Mouse (Mus musculus) lung, embryonic 16.5 days (tissue): ENCODE results near the gene Upk3a. TPM values are rescaled to one million over a fixed set of nuclear protein-coding genes. Genes with fewer than 3 reads are reported as not detected.

Experiments used
- ATAC-seq: fragments of 200-750 bp; cut with Nextera tagmentation; 2 replicates; pipeline ENCODE4 v1.8.0; 2017; ENCODE audit warnings: low read depth, mild to moderate bottlenecking, moderate library complexity
- H3K27ac ChIP-seq: fragments of 300-500 bp; sonication (generic); 2 replicates; pipeline ENCODE4 v1.5.1; 2014; ENCODE audit warnings: mild to moderate bottlenecking, control low read depth, low read length
- H3K27me3 ChIP-seq: fragments of 300-500 bp; sonication (generic); 2 replicates; pipeline ENCODE4 v1.6.1; 2014; ENCODE audit warnings: low read depth, low read length, mixed read lengths; ENCODE audit not compliant: control insufficient read depth, insufficient read depth
- H3K36me3 ChIP-seq: fragments of 300-500 bp; sonication (generic); 2 replicates; pipeline ENCODE4 v1.6.1; 2014; ENCODE audit warnings: low read length; ENCODE audit not compliant: control insufficient read depth, insufficient read depth
- H3K4me1 ChIP-seq: fragments of 300-500 bp; sonication (generic); replicated peaks from 2 replicates; pipeline ENCODE4 v1.6.1; 2014; ENCODE audit warnings: low read length, mixed read lengths; ENCODE audit not compliant: control insufficient read depth, insufficient read depth
- H3K4me2 ChIP-seq: fragments of 300-500 bp; sonication (generic); 2 replicates; pipeline ENCODE4 v1.6.1; 2014; ENCODE audit warnings: low read depth, low read length, control low read depth
- H3K4me3 ChIP-seq: fragments of 300-500 bp; sonication (generic); 2 replicates; pipeline ENCODE4 v1.5.1; 2014; ENCODE audit warnings: mild to moderate bottlenecking, low read length, control low read depth
- H3K9ac ChIP-seq: fragments of 300-500 bp; sonication (generic); 2 replicates; pipeline ENCODE4 v1.6.1; 2014; ENCODE audit warnings: low read length, control low read depth
- H3K9me3 ChIP-seq: fragments of 300-500 bp; sonication (generic); 2 replicates; pipeline ENCODE4 v1.6.1; 2016; ENCODE audit warnings: low read length; ENCODE audit not compliant: control insufficient read depth
- WGBS: fragments of 180-500 bp; shearing (Covaris S2); extraction: QIAGEN DNeasy Blood & Tissue Kit; methylation state at CpG from one replicate; pipeline ENCODE4 v1.1.7; 2014; 5-methylcytosine and 5-hydroxymethylcytosine counted together
- polyA plus RNA-seq: library from polyadenylated mRNA; unstranded; fragments of >200 nt; fragmentation: Nextera tagmentation; extraction: Ambion mirVana; gene quantifications from 2 replicates; pipeline ENCODE4 v1.2.1, GENCODE M21; 2015

Gene Upk3a
- polyA plus RNA-seq, 1 experiment from 2014 or later = 13.3 TPM

- Histone ChIP-seq H3K9ac (peak overlapping the region; percentile 31), H3K27ac (peak overlapping the region; percentile 90), H3K36me3 (0 out of 2 replicates have a peak, but pooled peaks cover 6% of the 10 kb centered on the region), H3K4me3 (no peak overlapping the region), H3K9me3 (no peaks in the 10 kb centered on the region), H3K27me3 (no peaks in the 10 kb centered on the region), H3K4me1 (peaks cover 29% of the 10 kb centered on the region), H3K4me2 (no peak overlapping the region)
- peak; percentile 93 for ATAC-seq
- 8% methylated on average over 4 of the region's 4 CpGs for WGBS
Observed at GRCm38 (mm10) chr15:85042361-85042954, 25.5 kb downstream of the Upk3a start.

- no peaks in the 10 kb centered on the region for H3K27me3 ChIP-seq
- ATAC-seq = peak; percentile 24; the same call in 1 of the 2 replicates
- H3K9ac ChIP-seq = peak overlapping the region; percentile 44; the same call in 1 of the 2 replicates
- H3K4me3 ChIP-seq = no peak overlapping the region
- H3K4me1 ChIP-seq = peaks cover 25% of the 10 kb centered on the region
- peaks cover 6% of the 10 kb centered on the region; the same call in 1 of the 2 replicates for H3K36me3 ChIP-seq
- H3K4me2 ChIP-seq = no peak overlapping the region
- WGBS = 43% methylated on average over 5 of the region's 5 CpGs
- H3K27ac ChIP-seq = peak overlapping the region; percentile 90
- H3K9me3 ChIP-seq = no peaks in the 10 kb centered on the region
Observed at GRCm38 (mm10) chr15:85043116-85043515, 26.2 kb downstream of the Upk3a start.

- no peaks in the 10 kb centered on the region for H3K27me3 ChIP-seq
- no peak overlapping the region for H3K4me2 ChIP-seq
- no peaks in the 10 kb centered on the region for H3K9me3 ChIP-seq
- H3K9ac ChIP-seq = no peak overlapping the region; the same call in 1 of the 2 replicates
- ATAC-seq = no peak
- WGBS = 62% methylated on average over 5 of the region's 5 CpGs
- H3K4me3 ChIP-seq = no peak overlapping the region
- peaks cover 12% of the 10 kb centered on the region for H3K36me3 ChIP-seq
- peaks cover 22% of the 10 kb centered on the region for H3K4me1 ChIP-seq
- H3K27ac ChIP-seq = no peak overlapping the region
Observed at GRCm38 (mm10) chr15:85043761-85044160, 26.8 kb downstream of the Upk3a start.

GRCm38 (mm10) chr15:85046230-85046950 lies 29.4 kb downstream of the Upk3a start:
- Histone ChIP-seq H3K4me2 (no peak overlapping the region), H3K4me1 (peaks cover 17% of the 10 kb centered on the region), H3K9ac (no peak overlapping the region), H3K27me3 (no peaks in the 10 kb centered on the region), H3K36me3 (peaks cover 25% of the 10 kb centered on the region), H3K27ac (no peak overlapping the region), H3K9me3 (no peaks in the 10 kb centered on the region), H3K4me3 (no peak overlapping the region)
- 87% methylated on average over 14 of the region's 14 CpGs for WGBS
- ATAC-seq = no peak

GRCm38 (mm10) chr15:85047865-85048264 lies 30.9 kb downstream of the Upk3a start:
- WGBS = 69% methylated on average over 4 of the region's 4 CpGs
- Histone ChIP-seq H3K27ac (no peak overlapping the region), H3K27me3 (no peaks in the 10 kb centered on the region), H3K4me2 (no peak overlapping the region), H3K9ac (no peak overlapping the region), H3K36me3 (peaks cover 34% of the 10 kb centered on the region), H3K4me1 (peaks cover 5% of the 10 kb centered on the region), H3K4me3 (no peak overlapping the region), H3K9me3 (no peaks in the 10 kb centered on the region)
- no peak for ATAC-seq

- WGBS = 83% methylated on average over 1 of the region's 1 CpGs
- Histone ChIP-seq H3K4me3 (no peak overlapping the region), H3K27ac (no peak overlapping the region), H3K4me1 (no peaks in the 10 kb centered on the region), H3K9me3 (no peaks in the 10 kb centered on the region), H3K36me3 (peaks cover 43% of the 10 kb centered on the region), H3K4me2 (no peak overlapping the region), H3K27me3 (no peaks in the 10 kb centered on the region), H3K9ac (no peak overlapping the region)
- ATAC-seq = no peak
Observed at GRCm38 (mm10) chr15:85049758-85050157, 32.8 kb downstream of the Upk3a start.

GRCm38 (mm10) chr15:85054098-85054497 lies 37.2 kb downstream of the Upk3a start:
- 95% methylated on average over 3 of the region's 3 CpGs for WGBS
- peaks cover 27% of the 10 kb centered on the region for H3K36me3 ChIP-seq

GRCm38 (mm10) chr15:85055186-85055585 lies 38.2 kb downstream of the Upk3a start:
- no peak overlapping the region for H3K27ac ChIP-seq
- peaks cover 25% of the 10 kb centered on the region for H3K36me3 ChIP-seq
- ATAC-seq = no peak
- H3K9me3 ChIP-seq = no peaks in the 10 kb centered on the region
- H3K9ac ChIP-seq = no peak overlapping the region
- no peak overlapping the region for H3K4me3 ChIP-seq
- no peaks in the 10 kb centered on the region for H3K27me3 ChIP-seq
- WGBS = 78% methylated on average over 4 of the region's 4 CpGs
- no peaks in the 10 kb centered on the region for H3K4me1 ChIP-seq
- no peak overlapping the region for H3K4me2 ChIP-seq

More at GRCm38 (mm10) chr15:85054098-85054497, 37.2 kb downstream of the Upk3a start:
- no peak overlapping the region for H3K4me2 ChIP-seq
- H3K4me1 ChIP-seq = no peaks in the 10 kb centered on the region
- ATAC-seq = no peak
- no peak overlapping the region for H3K9ac ChIP-seq
- no peak overlapping the region for H3K27ac ChIP-seq
- H3K4me3 ChIP-seq = no peak overlapping the region
- H3K9me3 ChIP-seq = no peaks in the 10 kb centered on the region
- H3K27me3 ChIP-seq = no peaks in the 10 kb centered on the region

GRCm38 (mm10) chr15:85063421-85063820 lies 46.5 kb downstream of the Upk3a start:
- H3K27ac ChIP-seq = no peak overlapping the region
- 88% methylated on average over 2 of the region's 2 CpGs for WGBS
- ATAC-seq = no peak

More at GRCm38 (mm10) chr15:85063421-85063820, 46.5 kb downstream of the Upk3a start:
- H3K4me1 ChIP-seq = no peaks in the 10 kb centered on the region
- no peak overlapping the region for H3K9ac ChIP-seq
- no peak overlapping the region for H3K4me3 ChIP-seq
- H3K4me2 ChIP-seq = no peak overlapping the region
- H3K9me3 ChIP-seq = no peaks in the 10 kb centered on the region
- H3K36me3 ChIP-seq = peaks cover 10% of the 10 kb centered on the region
- no peaks in the 10 kb centered on the region for H3K27me3 ChIP-seq
